Mouse (Mus musculus) limb, embryonic 11.5 days (tissue): ENCODE measurements around the gene Lmnb2. TPM values are rescaled to one million over a fixed set of nuclear protein-coding genes. Genes with fewer than 3 reads are reported as not detected.

Experiments
- ATAC-seq: fragments of 200-750 bp; cut with Nextera tagmentation; 2 replicates; pipeline ENCODE4 v1.8.0; 2017; ENCODE audit warnings: low read depth; ENCODE audit not compliant: insufficient number of reproducible peaks, low FRiP score, low TSS enrichment
- DNase-seq: peaks from one replicate; pipeline ENCODE4 v3.0.0-alpha.2; 2015; ENCODE audit warnings: low spot score
- H3K27ac ChIP-seq: fragments of 300-500 bp; sonication (generic); replicated peaks from 2 replicates; pipeline ENCODE4 v1.5.1; 2014; ENCODE audit warnings: low read depth, mild to moderate bottlenecking, low read length
- H3K27me3 ChIP-seq: fragments of 300-500 bp; sonication (generic); 2 replicates; pipeline ENCODE4 v1.6.1; 2014; ENCODE audit warnings: mild to moderate bottlenecking, low read length, mixed read lengths; ENCODE audit not compliant: control insufficient read depth, insufficient read depth
- H3K36me3 ChIP-seq: fragments of 300-500 bp; sonication (generic); 2 replicates; pipeline ENCODE4 v1.6.1; 2014; ENCODE audit warnings: mild to moderate bottlenecking, low read length, moderate library complexity, mixed read lengths; ENCODE audit not compliant: control insufficient read depth, insufficient read depth
- H3K4me1 ChIP-seq: fragments of 300-500 bp; sonication (generic); 2 replicates; pipeline ENCODE4 v1.6.1; 2014; ENCODE audit warnings: low read length, mixed read lengths; ENCODE audit not compliant: control insufficient read depth, insufficient read depth
- H3K4me2 ChIP-seq: fragments of 300-500 bp; sonication (generic); 2 replicates; pipeline ENCODE4 v1.6.1; 2014; ENCODE audit warnings: low read depth, mild to moderate bottlenecking, moderate library complexity; ENCODE audit not compliant: severe bottlenecking
- H3K4me3 ChIP-seq: fragments of 300-500 bp; sonication (generic); 2 replicates; pipeline ENCODE4 v1.5.1; 2014; ENCODE audit warnings: low read depth, low read length
- H3K9ac ChIP-seq: fragments of 300-500 bp; sonication (generic); 2 replicates; pipeline ENCODE4 v1.6.1; 2014; ENCODE audit warnings: mild to moderate bottlenecking, low read length
- H3K9me3 ChIP-seq: fragments of 300-500 bp; sonication (generic); 2 replicates; pipeline ENCODE4 v1.6.1; 2016; ENCODE audit warnings: low read length; ENCODE audit not compliant: control insufficient read depth
- WGBS: fragments of 180-500 bp; shearing (Covaris S2); extraction: QIAGEN DNeasy Blood & Tissue Kit; methylation state at CpG from one replicate; pipeline ENCODE4 v1.1.7; 2014; 5-methylcytosine and 5-hydroxymethylcytosine counted together
- polyA plus RNA-seq: library from polyadenylated mRNA; unstranded; fragments of >200 nt; fragmentation: Nextera tagmentation; extraction: Ambion mirVana; gene quantifications from 2 replicates; pipeline ENCODE4 v1.2.1, GENCODE M21; 2014

Lmnb2 gene
- polyA plus RNA-seq, 1 experiment from 2014 or later, result 23.3 TPM

GRCm38 (mm10) chr10:80935698-80936097 is 17.7 kb upstream of the Lmnb2 start:
- Histone ChIP-seq H3K4me3 (peak overlapping the region; percentile 28; the same call in 1 of the 2 replicates), H3K27me3 (peaks cover 39% of the 10 kb centered on the region), H3K9me3 (no peaks in the 10 kb centered on the region), H3K9ac (no peak overlapping the region; the same call in 1 of the 2 replicates), H3K4me2 (peak overlapping the region; percentile 62), H3K27ac (peak overlapping the region; percentile 79; the same call in 1 of the 2 replicates), H3K36me3 (no peaks in the 10 kb centered on the region), H3K4me1 (peaks cover 85% of the 10 kb centered on the region)
- 4% methylated on average over 17 of the region's 17 CpGs for WGBS
- DNase-seq (no peak), ATAC-seq (no peak)

DNA sequence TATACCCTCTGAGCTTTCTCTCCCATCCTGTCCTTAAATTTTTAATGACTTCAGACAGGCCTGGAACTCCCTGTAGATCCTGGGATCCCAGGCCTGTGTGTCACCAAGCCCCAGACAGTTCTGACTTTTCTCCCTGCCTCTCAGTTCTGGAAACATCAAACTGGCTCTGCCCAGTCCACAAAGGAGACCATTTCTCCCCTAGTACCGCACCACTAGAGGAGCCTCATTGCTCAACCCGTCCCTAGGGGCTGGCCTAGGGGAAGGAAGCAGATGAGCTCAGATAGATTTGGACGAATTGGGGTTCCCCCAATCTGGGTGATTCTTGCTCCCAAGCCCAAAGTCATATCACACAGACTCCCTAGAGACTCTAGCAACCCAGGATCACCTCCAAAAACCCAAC is 17.2 kb upstream of the Lmnb2 start:
- H3K27me3 ChIP-seq, result peaks cover 40% of the 10 kb centered on the region
- no peak for DNase-seq
- H3K4me2 ChIP-seq, result no peak overlapping the region
- WGBS, result 9% methylated on average over 3 of the region's 3 CpGs
- H3K36me3 ChIP-seq, result no peaks in the 10 kb centered on the region
- H3K9me3 ChIP-seq, result no peaks in the 10 kb centered on the region
- H3K9ac ChIP-seq, result no peak overlapping the region
- H3K27ac ChIP-seq, result no peak overlapping the region
- ATAC-seq, result no peak
- H3K4me1 ChIP-seq, result peaks cover 84% of the 10 kb centered on the region
- H3K4me3 ChIP-seq, result 0 out of 2 replicates have a peak overlapping the region, but pooled peaks have one; percentile 0

DNA sequence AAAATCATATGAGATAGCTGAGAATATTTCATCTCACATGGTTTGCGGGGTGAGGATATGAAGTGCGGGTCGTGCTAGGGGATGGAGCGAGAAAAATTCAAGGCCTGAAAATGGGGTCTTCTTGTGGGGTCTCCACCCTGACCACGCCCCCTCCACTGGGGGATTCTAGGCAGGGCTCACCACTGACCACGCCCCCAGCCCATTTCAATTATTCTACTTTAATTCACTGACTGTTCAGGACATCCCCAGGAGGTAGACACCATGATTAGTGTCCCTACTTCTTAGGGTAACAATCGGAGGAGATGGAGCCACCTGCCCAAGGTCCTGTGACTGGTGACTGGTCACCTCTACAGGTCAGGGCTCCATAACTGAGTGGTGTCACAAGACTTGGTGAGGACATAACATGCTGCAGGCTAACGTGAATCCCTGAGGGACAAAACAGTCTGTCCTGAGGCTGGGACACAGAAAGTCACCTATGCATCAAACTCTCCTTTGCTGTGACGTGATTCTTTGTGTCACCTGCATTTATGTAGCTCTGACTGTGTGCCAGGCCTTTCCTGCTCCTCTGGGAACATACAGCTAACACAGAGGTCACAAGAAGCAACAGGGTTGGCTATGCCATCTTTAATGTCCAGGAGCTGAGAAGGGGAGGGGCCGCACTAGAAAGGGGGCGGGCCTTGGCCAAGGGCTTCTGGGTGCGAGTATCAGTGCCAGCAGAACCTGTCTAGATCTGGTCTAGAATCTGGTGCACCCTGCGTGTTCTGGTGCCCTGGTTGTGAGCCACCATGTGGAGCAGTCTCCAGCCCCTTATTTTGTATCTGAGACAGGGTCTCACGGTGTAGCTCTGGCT is 16.3 kb upstream of the Lmnb2 start:
- no peaks in the 10 kb centered on the region for H3K36me3 ChIP-seq
- H3K4me3 ChIP-seq, result no peak overlapping the region
- H3K27ac ChIP-seq, result no peak overlapping the region
- peaks cover 40% of the 10 kb centered on the region for H3K27me3 ChIP-seq
- no peak overlapping the region for H3K4me2 ChIP-seq
- WGBS, result 42% methylated on average over 14 of the region's 14 CpGs
- DNase-seq (no peak), ATAC-seq (no peak)
- peaks cover 85% of the 10 kb centered on the region for H3K4me1 ChIP-seq
- H3K9ac ChIP-seq, result no peak overlapping the region
- H3K9me3 ChIP-seq, result no peaks in the 10 kb centered on the region

GRCm38 (mm10) chr10:80933421-80933979 is 15.5 kb upstream of the Lmnb2 start:
- no peak overlapping the region for H3K9ac ChIP-seq
- H3K27ac ChIP-seq, result no peak overlapping the region
- no peaks in the 10 kb centered on the region for H3K36me3 ChIP-seq
- 1% methylated on average over 21 of the region's 21 CpGs for WGBS
- DNase-seq (peak; percentile 36), ATAC-seq (no peak)
- no peak overlapping the region for H3K4me3 ChIP-seq
- peaks cover 81% of the 10 kb centered on the region for H3K4me1 ChIP-seq
- peak overlapping the region; percentile 29; the same call in 1 of the 2 replicates for H3K4me2 ChIP-seq
- no peaks in the 10 kb centered on the region for H3K9me3 ChIP-seq
- peaks cover 40% of the 10 kb centered on the region for H3K27me3 ChIP-seq

- peak overlapping the region; percentile 56; the same call in 1 of the 2 replicates for H3K4me3 ChIP-seq
- DNase-seq, result peak; percentile 35
- no peak overlapping the region for H3K9ac ChIP-seq
- H3K4me1 ChIP-seq, result peaks cover 76% of the 10 kb centered on the region
- WGBS, result 2% methylated on average over 17 of the region's 17 CpGs
- no peaks in the 10 kb centered on the region for H3K9me3 ChIP-seq
- H3K4me2 ChIP-seq, result peak overlapping the region; percentile 81
- H3K27me3 ChIP-seq, result peaks cover 40% of the 10 kb centered on the region
- no peaks in the 10 kb centered on the region for H3K36me3 ChIP-seq
- ATAC-seq, result no peak
- H3K27ac ChIP-seq, result no peak overlapping the region
Observed at GRCm38 (mm10) chr10:80932700-80933420, 14.8 kb upstream of the Lmnb2 start.

GRCm38 (mm10) chr10:80932206-80932605 is 14.2 kb upstream of the Lmnb2 start:
- no peak overlapping the region for H3K27ac ChIP-seq
- H3K4me1 ChIP-seq, result peaks cover 70% of the 10 kb centered on the region
- H3K4me2 ChIP-seq, result peak overlapping the region; percentile 81
- H3K4me3 ChIP-seq, result peak overlapping the region; percentile 56
- peak; percentile 75 for DNase-seq
- peaks cover 37% of the 10 kb centered on the region for H3K27me3 ChIP-seq
- no peaks in the 10 kb centered on the region for H3K36me3 ChIP-seq
- H3K9ac ChIP-seq, result no peak overlapping the region; the same call in 1 of the 2 replicates
- under 1% methylated on average over 20 of the region's 20 CpGs for WGBS
- no peaks in the 10 kb centered on the region for H3K9me3 ChIP-seq
- ATAC-seq, result no peak

DNA sequence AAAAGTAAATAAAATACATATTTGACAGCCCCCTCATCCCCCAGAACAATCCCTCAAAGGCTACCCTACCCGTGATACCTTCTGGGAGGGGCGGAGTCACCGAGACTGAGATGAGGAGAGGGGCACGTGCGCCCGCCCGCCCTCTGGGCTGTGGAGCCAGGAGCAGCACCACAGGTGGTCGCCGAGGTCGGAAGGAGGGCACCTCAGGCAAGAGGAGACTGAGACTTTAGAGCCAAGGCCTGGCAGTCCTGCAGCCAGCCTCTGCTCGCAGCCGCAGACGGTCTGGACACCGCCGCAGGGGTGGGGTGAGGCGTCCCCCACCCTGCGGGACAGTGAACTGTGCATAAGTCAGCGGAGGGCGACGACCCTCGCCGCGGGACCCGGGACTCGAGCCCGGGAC is 13.7 kb upstream of the Lmnb2 start:
- DNase-seq (peak; percentile 58), ATAC-seq (no peak)
- Histone ChIP-seq H3K27me3 (peaks cover 37% of the 10 kb centered on the region), H3K4me1 (peaks cover 65% of the 10 kb centered on the region), H3K9ac (no peak overlapping the region), H3K36me3 (no peaks in the 10 kb centered on the region), H3K4me2 (peak overlapping the region; percentile 81), H3K9me3 (no peaks in the 10 kb centered on the region), H3K4me3 (peak overlapping the region; percentile 56), H3K27ac (no peak overlapping the region)
- under 1% methylated on average over 26 of the region's 26 CpGs for WGBS

DNA sequence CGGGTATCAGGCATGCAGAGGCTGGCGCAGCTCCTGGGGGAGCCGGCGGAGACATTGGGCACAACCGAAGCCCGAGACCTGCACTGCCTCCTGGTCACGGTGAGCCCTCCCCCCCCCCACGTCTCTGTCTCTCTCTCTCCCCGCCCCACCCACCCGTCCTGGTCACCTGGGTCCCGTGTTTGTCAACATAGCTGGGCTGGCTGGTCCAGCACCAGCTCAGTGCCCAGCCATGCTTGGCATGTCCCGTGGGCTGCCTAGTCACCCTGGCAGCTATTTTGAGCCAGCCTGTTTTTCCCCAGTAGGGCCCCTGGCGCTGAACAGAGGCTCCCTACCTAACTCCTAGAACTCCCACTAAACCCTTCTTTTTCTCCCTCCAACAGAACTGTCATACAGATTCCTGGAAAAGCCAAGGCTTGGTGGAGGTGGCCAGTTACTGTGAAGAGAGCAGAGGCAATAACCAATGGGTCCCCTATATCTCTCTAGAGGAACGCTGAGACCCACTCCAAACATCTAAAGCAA is 13.2 kb upstream of the Lmnb2 start:
- no peak for ATAC-seq
- H3K9ac ChIP-seq, result peak overlapping the region; percentile 45
- WGBS, result 1% methylated on average over 13 of the region's 14 CpGs
- no peak for DNase-seq
- H3K27ac ChIP-seq, result no peak overlapping the region
- peak overlapping the region; percentile 81 for H3K4me2 ChIP-seq
- peaks cover 61% of the 10 kb centered on the region for H3K4me1 ChIP-seq
- H3K27me3 ChIP-seq, result peaks cover 37% of the 10 kb centered on the region
- H3K36me3 ChIP-seq, result no peaks in the 10 kb centered on the region
- H3K9me3 ChIP-seq, result no peaks in the 10 kb centered on the region
- H3K4me3 ChIP-seq, result peak overlapping the region; percentile 56
